Mouse (Mus musculus) MEL (cell line): ENCODE data around the gene 1700022I11Rik. TPM values are rescaled to one million over a fixed set of nuclear protein-coding genes. Genes with fewer than 3 reads are reported as not detected.

Experiments
- DNase-seq: peaks from one replicate; pipeline ENCODE4 v3.0.0; 2011; ENCODE audit warnings: low read depth, low spot score
- H3K27ac ChIP-seq: 2 replicates; pipeline ENCODE4 v1.5.1; 2012; ENCODE audit warnings: low read depth, mild to moderate bottlenecking, control low read depth, low read length, moderate library complexity; ENCODE audit not compliant: control insufficient read depth
- H3K27me3 ChIP-seq, 2 experiments: fragments of 150-350 bp in 1 of 2; sonication (generic) in 1 of 2; 2 replicates each; pipeline ENCODE4 v1.6.1; 2012; ENCODE audit warnings: low read length in 2 of 2, mild to moderate bottlenecking in 2 of 2, improper control_type of control experiment in 1 of 2, moderate library complexity in 1 of 2; ENCODE audit not compliant: insufficient read depth in 2 of 2, control insufficient read depth in 1 of 2
- H3K36me3 ChIP-seq, 2 experiments: 2 replicates each; pipeline ENCODE4 v1.6.1; 2012 to 2014; ENCODE audit warnings: low read length in 2 of 2, improper control_type of control experiment in 1 of 2, inconsistent platforms in 1 of 2, mild to moderate bottlenecking in 1 of 2; ENCODE audit not compliant: insufficient read depth in 2 of 2, control insufficient read depth in 1 of 2
- H3K4me1 ChIP-seq, 2 experiments: fragments of 150-350 bp in 1 of 2; sonication (generic) in 1 of 2; 2 replicates each; pipeline ENCODE4 v1.6.1; 2012; ENCODE audit warnings: low read length in 2 of 2, improper control_type of control experiment in 1 of 2, mild to moderate bottlenecking in 1 of 2; ENCODE audit not compliant: insufficient read depth in 2 of 2, control insufficient read depth in 1 of 2
- H3K4me3 ChIP-seq, 2 experiments: fragments of 150-350 bp in 1 of 2; sonication (generic) in 1 of 2; 2 replicates each; pipeline ENCODE4 v1.5.1; 2012; ENCODE audit warnings: low read depth in 2 of 2, low read length in 2 of 2, mild to moderate bottlenecking in 2 of 2, moderate library complexity in 2 of 2, control low read depth in 1 of 2, improper control_type of control experiment in 1 of 2; ENCODE audit not compliant: control insufficient read depth in 1 of 2, insufficient read depth in 1 of 2
- H3K79me2 ChIP-seq: 2 replicates; pipeline ENCODE4 v1.6.1; 2012; ENCODE audit warnings: mild to moderate bottlenecking, low read length, moderate library complexity; ENCODE audit not compliant: control insufficient read depth, poor library complexity, insufficient read depth
- H3K9ac ChIP-seq: 2 replicates; pipeline ENCODE4 v1.6.1; 2012; ENCODE audit warnings: low read depth, mild to moderate bottlenecking, control low read depth, low read length, moderate library complexity; ENCODE audit not compliant: control insufficient read depth, poor library complexity, severe bottlenecking
- H3K9me3 ChIP-seq: fragments of 150-350 bp; sonication (generic); replicated peaks from 2 replicates; pipeline ENCODE4 v1.6.1; 2012; ENCODE audit warnings: mild to moderate bottlenecking, low read length, improper control_type of control experiment, moderate library complexity; ENCODE audit not compliant: insufficient read depth
- CHD1 ChIP-seq: IDR thresholded peaks from 2 replicates; pipeline ENCODE4 v1.6.1; 2012; ENCODE audit warnings: low read depth, mild to moderate bottlenecking, inconsistent platforms, low read length, improper control_type of control experiment
- CHD2 ChIP-seq: IDR thresholded peaks from 2 replicates; pipeline ENCODE4 v1.6.1; 2011; ENCODE audit warnings: low read length, improper control_type of control experiment
- CTCF ChIP-seq, 3 experiments: IDR thresholded peaks in 2 of 3; conservative IDR thresholded peaks in 1 of 3; 2 replicates each; pipeline ENCODE4 v1.5.1; 2011 to 2012; ENCODE audit warnings: low read length in 3 of 3, low read depth in 2 of 3, mild to moderate bottlenecking in 2 of 3, improper control_type of control experiment in 1 of 3, inconsistent platforms in 1 of 3, mixed read lengths in 1 of 3, moderate library complexity in 1 of 3; ENCODE audit not compliant: control insufficient read depth in 1 of 3, insufficient read depth in 1 of 3, poor library complexity in 1 of 3, severe bottlenecking in 1 of 3
- E2F4 ChIP-seq: IDR thresholded peaks from 2 replicates; pipeline ENCODE4 v1.6.1; 2011; ENCODE audit warnings: low read depth, low read length, improper control_type of control experiment, borderline replicate concordance
- ELF1 ChIP-seq: IDR thresholded peaks from 2 replicates; pipeline ENCODE4 v1.6.1; 2014; ENCODE audit warnings: low read depth, mild to moderate bottlenecking, inconsistent platforms, low read length, improper control_type of control experiment, moderate library complexity
- EP300 ChIP-seq, 2 experiments: IDR thresholded peaks; 2 replicates each; pipeline ENCODE4 v1.6.1; 2011; ENCODE audit warnings: improper control_type of control experiment in 2 of 2, low read length in 2 of 2, low read depth in 1 of 2, mild to moderate bottlenecking in 1 of 2
- ETS1 ChIP-seq: IDR thresholded peaks from 2 replicates; pipeline ENCODE4 v1.6.1; 2012; ENCODE audit warnings: low read depth, mild to moderate bottlenecking, inconsistent platforms, low read length, improper control_type of control experiment, moderate library complexity
- GABPA ChIP-seq: IDR thresholded peaks from 2 replicates; pipeline ENCODE4 v1.6.1; 2012; ENCODE audit warnings: low read depth, mild to moderate bottlenecking, inconsistent platforms, low read length, improper control_type of control experiment, moderate library complexity
- MAX ChIP-seq: IDR thresholded peaks from 2 replicates; pipeline ENCODE4 v1.6.1; 2011; ENCODE audit warnings: low read length, improper control_type of control experiment
- MAZ ChIP-seq: IDR thresholded peaks from 2 replicates; pipeline ENCODE4 v1.6.1; 2012; ENCODE audit warnings: low read depth, mild to moderate bottlenecking, inconsistent platforms, low read length, improper control_type of control experiment
- MEF2A ChIP-seq: IDR thresholded peaks from 2 replicates; pipeline ENCODE4 v1.6.1; 2014; ENCODE audit warnings: low read depth, mild to moderate bottlenecking, inconsistent platforms, low read length, improper control_type of control experiment; ENCODE audit not compliant: poor library complexity, insufficient replicate concordance, severe bottlenecking; ENCODE audit errors: extremely low read depth
- MYB ChIP-seq: IDR thresholded peaks from 2 replicates; pipeline ENCODE4 v1.6.1; 2011; ENCODE audit warnings: mild to moderate bottlenecking, low read depth, low read length, improper control_type of control experiment
- NRF1 ChIP-seq: IDR thresholded peaks from 2 replicates; pipeline ENCODE4 v1.6.1; 2014; ENCODE audit warnings: low read depth, mild to moderate bottlenecking, inconsistent platforms, low read length, improper control_type of control experiment, moderate library complexity; ENCODE audit not compliant: poor library complexity, insufficient read depth, severe bottlenecking
- POLR2A ChIP-seq, 2 experiments: IDR thresholded peaks; 2 replicates each; pipeline ENCODE4 v1.6.1; 2011 to 2012; ENCODE audit warnings: low read length in 2 of 2, mild to moderate bottlenecking in 2 of 2, control low read depth in 1 of 2, improper control_type of control experiment in 1 of 2, low read depth in 1 of 2, moderate library complexity in 1 of 2; ENCODE audit not compliant: control insufficient read depth in 1 of 2, insufficient read depth in 1 of 2, poor library complexity in 1 of 2
- POLR2AphosphoS5 ChIP-seq: IDR thresholded peaks from 2 replicates; pipeline ENCODE4 v1.6.1; 2012; ENCODE audit warnings: low read depth, borderline replicate concordance, mild to moderate bottlenecking, inconsistent platforms, low read length, moderate library complexity, mixed read lengths
- RAD21 ChIP-seq: IDR thresholded peaks from 2 replicates; pipeline ENCODE4 v1.6.1; 2011; ENCODE audit warnings: mild to moderate bottlenecking, low read depth, low read length, improper control_type of control experiment
- SIN3A ChIP-seq: IDR thresholded peaks from 2 replicates; pipeline ENCODE4 v1.6.1; 2012; ENCODE audit warnings: low read length, improper control_type of control experiment, inconsistent platforms
- SMC3 ChIP-seq: IDR thresholded peaks from 2 replicates; pipeline ENCODE4 v1.6.1; 2011; ENCODE audit warnings: low read depth, low read length, improper control_type of control experiment
- TBP ChIP-seq: IDR thresholded peaks from 2 replicates; pipeline ENCODE4 v1.8.0; 2011; ENCODE audit warnings: low read depth, low read length, improper control_type of control experiment
- TCF12 ChIP-seq: IDR thresholded peaks from 2 replicates; pipeline ENCODE4 v1.6.1; 2014; ENCODE audit warnings: low read depth, mild to moderate bottlenecking, inconsistent platforms, low read length, improper control_type of control experiment, moderate library complexity
- UBTF ChIP-seq: IDR thresholded peaks from 2 replicates; pipeline ENCODE4 v1.6.1; 2012; ENCODE audit warnings: low read depth, mild to moderate bottlenecking, inconsistent platforms, low read length, improper control_type of control experiment, moderate library complexity, borderline replicate concordance; ENCODE audit not compliant: insufficient read depth
- USF1 ChIP-seq: IDR thresholded peaks from 2 replicates; pipeline ENCODE4 v1.6.1; 2014; ENCODE audit warnings: low read depth, mild to moderate bottlenecking, inconsistent platforms, low read length, improper control_type of control experiment, moderate library complexity
- ZC3H11A ChIP-seq: IDR thresholded peaks from 2 replicates; pipeline ENCODE4 v1.6.1; 2012; ENCODE audit warnings: low read depth, mild to moderate bottlenecking, inconsistent platforms, low read length, improper control_type of control experiment
- ZMIZ1 ChIP-seq: IDR thresholded peaks from 2 replicates; pipeline ENCODE4 v1.6.1; 2012; ENCODE audit warnings: low read depth, mild to moderate bottlenecking, inconsistent platforms, low read length, improper control_type of control experiment, moderate library complexity
- ZNF384 ChIP-seq: IDR thresholded peaks from 2 replicates; pipeline ENCODE4 v1.6.1; 2012; ENCODE audit warnings: low read depth, mild to moderate bottlenecking, inconsistent platforms, low read length, improper control_type of control experiment
- polyA plus RNA-seq, 2 experiments: library from polyadenylated mRNA; stranded (reverse) in 1 of 2; unstranded in 1 of 2; fragments of >175 nt in 1 of 2; fragments of >200 nt in 1 of 2; gene quantifications; 2 replicates each; pipeline versions ENCODE4 v1.2.1 to v1.2.4; 2012; ENCODE audit warnings: low replicate concordance in 2 of 2, low read depth in 1 of 2; ENCODE audit not compliant: insufficient read length in 2 of 2, insufficient read depth in 1 of 2, missing spikeins in 1 of 2
- total RNA-seq: library from RNA; depleted of rRNA; stranded (reverse); fragments of 300-350 nt; gene quantifications from 2 replicates; pipeline ENCODE4 v1.2.3, GENCODE M21; 2012; rRNA removed

1700022I11Rik gene
- 0.54 and 0.65 TPM in 2 replicates for total RNA-seq
- under 1 TPM in 1 of 2 experiments, not detected in 1; 0.39 TPM for polyA plus RNA-seq

DNA sequence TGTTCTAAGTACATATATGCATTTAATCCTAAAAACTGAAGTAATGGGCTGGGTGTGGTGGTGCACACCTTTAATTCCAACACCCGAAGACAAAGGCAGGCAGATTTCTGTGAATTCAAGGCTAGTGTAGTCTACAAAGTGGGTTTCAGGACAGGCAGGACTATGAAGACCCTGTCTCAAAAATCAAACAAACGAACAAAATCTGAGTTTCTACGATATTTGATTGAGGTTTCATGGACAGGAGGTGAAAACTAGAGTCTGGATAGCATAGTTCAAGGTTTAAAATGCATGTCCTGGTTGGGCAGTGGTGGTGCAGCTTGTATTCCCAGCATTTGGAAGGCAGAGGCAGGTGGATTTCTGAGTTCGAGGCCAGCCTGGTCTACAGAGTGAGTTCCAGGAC, at the start of gene 1700022I11Rik:
Gene 1700022I11Rik (plus strand): TSS at position 301 of the 400 bp plus-strand sequence.
- Histone ChIP-seq H3K9me3 (no peaks in the 10 kb centered on the region), H3K9ac (no peak within 1 kb of the TSS), H3K79me2 (no peaks in the 10 kb centered on the region), H3K4me3 (no peak within 1 kb of the TSS), H3K27ac (no peak within 1 kb of the TSS), H3K27me3 (no peaks in the 10 kb centered on the region), H3K4me1 (no peaks in the 10 kb centered on the region), H3K36me3 (no peaks in the 10 kb centered on the region)
- TF ChIP-seq POLR2AphosphoS5 (no peak), E2F4 (no peak), SIN3A (no peak), CTCF (IDR thresholded peaks at IDR 0.05 in 2 of 3, conservative IDR thresholded peaks at IDR 0.05 in 1 of 3; ENCODE audit: control insufficient read depth in 1 of 3, insufficient read depth in 1 of 3, low read depth in 2 of 3, low read length in 3 of 3, poor library complexity in 1 of 3, severe bottlenecking in 1 of 3) (no peak), ZC3H11A (no peak), SMC3 (no peak), MYB (no peak), RAD21 (no peak), USF1 (no peak), GABPA (no peak)
- TF ChIP-seq, all 39 proteins: peak for 0
- no peak for DNase-seq

DNA sequence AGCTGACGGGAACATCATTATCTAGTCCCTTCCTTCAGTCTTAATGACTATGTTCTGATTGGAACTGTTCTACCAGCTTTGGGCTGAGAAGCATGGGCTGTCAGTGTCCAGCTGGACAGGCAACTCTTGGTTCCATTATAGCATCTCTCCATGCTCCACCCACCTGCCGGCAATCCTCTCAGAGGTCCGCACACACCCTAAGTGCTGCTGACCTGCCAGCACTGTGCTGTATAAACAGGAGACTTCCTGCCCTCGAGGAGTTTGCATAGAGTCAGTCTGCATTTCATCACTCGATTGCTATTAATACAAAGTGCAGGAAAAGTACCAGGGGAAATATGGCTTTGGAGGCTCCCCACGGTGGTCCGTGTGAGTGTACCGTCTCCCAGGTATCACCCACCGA, 48.7 kb upstream of the 1700022I11Rik start:
- Histone ChIP-seq H3K9me3 (no peaks in the 10 kb centered on the region), H3K36me3 (no peaks in the 10 kb centered on the region), H3K27me3 (no peaks in the 10 kb centered on the region), H3K4me1 (no peaks in the 10 kb centered on the region), H3K9ac (no peak overlapping the region), H3K4me3 (no peak overlapping the region), H3K79me2 (no peaks in the 10 kb centered on the region), H3K27ac (no peak overlapping the region)
- TF ChIP-seq GABPA (no peak), CHD1 (no peak), UBTF (no peak), TBP (no peak), NRF1 (no peak), POLR2AphosphoS5 (no peak), USF1 (no peak), EP300 (IDR thresholded peaks at IDR 0.05; ENCODE audit: low read depth in 1 of 2, low read length in 2 of 2) (no peak), CHD2 (no peak), MEF2A (no peak), ZNF384 (no peak), ETS1 (no peak), MAZ (no peak), TCF12 (no peak), ZC3H11A (no peak), ELF1 (no peak), ZMIZ1 (no peak), MYB (no peak), POLR2A (IDR thresholded peaks at IDR 0.05; ENCODE audit: control insufficient read depth in 1 of 2, insufficient read depth in 1 of 2, low read depth in 1 of 2, low read length in 2 of 2, poor library complexity in 1 of 2) (no peak), MAX (no peak)
- DNase-seq, result no peak
